In the genomic region with DNA sequence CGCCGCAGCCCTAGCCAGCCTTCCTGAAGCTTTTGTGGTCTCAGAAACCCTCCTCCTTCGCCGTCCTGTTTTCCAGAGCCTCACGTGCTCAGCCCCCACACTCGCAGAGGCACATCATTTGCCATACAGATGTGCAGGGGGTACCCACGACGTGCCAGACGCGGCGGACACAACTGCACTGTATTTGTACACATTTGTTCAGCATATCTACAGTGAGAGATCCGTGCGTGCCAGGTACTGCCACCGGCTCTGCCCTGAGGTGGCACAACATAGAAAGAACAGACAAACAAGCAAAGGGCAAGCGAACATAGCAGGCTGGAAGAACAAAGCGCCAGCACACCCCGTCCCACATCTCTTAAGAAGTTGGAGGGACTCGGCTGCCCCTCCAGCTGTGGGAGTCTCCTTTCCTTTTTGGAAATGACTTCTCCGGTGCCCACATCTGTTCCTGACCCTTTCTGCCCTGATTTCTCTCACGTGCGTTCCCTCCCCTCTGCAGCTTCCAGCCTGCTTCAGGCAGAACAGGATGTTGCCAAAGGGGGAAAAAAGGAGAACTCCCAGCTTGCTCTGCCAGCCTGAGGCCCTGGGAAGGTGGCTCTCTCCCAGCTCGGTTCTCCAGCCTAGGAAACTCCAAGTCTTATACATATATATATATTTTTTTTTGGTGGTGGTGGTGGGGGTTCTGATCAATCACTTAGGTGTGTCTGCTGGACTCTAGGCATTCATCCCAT, we compare ENCODE assay signal across 9 mouse cellular contexts. TPM values are rescaled to one million over a fixed set of nuclear protein-coding genes. Genes with fewer than 3 reads are reported as not detected.
DNase-seq lines count a peak whose midpoint lies in the region; ATAC-seq lines count a peak whose summit lies in the region.
"Had no signal": no experiment of that assay in that cellular context is flagged by ENCODE, and none has a peak within 500 bp of the region (broad histone marks: within the 10 kb centered on the region; RNA-seq: fewer than 3 reads in every experiment).

No protein-coding gene starts in this region.

- H3K36me3 ChIP-seq in liver, embryonic 11.5 days (ENCODE audit: control insufficient read depth, insufficient read depth, low read length) = no peaks in the 10 kb centered on the region
- H3K36me3 ChIP-seq in embryonic facial prominence, embryonic 13.5 days = no peaks in the 10 kb centered on the region
- no peaks in the 10 kb centered on the region for H3K36me3 ChIP-seq in neural tube, embryonic 13.5 days

- H3K27me3 ChIP-seq in liver, embryonic 11.5 days (replicated peaks; ENCODE audit: control insufficient read depth, insufficient read depth, low read length) = peaks cover 41% of the 10 kb centered on the region
- H3K27me3 ChIP-seq in embryonic facial prominence, embryonic 13.5 days = peaks cover 54% of the 10 kb centered on the region
- peaks cover 82% of the 10 kb centered on the region for H3K27me3 ChIP-seq in neural tube, embryonic 13.5 days

- H3K27ac ChIP-seq in liver, embryonic 11.5 days (ENCODE audit: low read depth, low read length) = no peak overlapping the region
- no peak overlapping the region for H3K27ac ChIP-seq in embryonic facial prominence, embryonic 13.5 days
- no peak overlapping the region for H3K27ac ChIP-seq in neural tube, embryonic 13.5 days (replicated peaks)

- H3K4me3 ChIP-seq in liver, embryonic 11.5 days (ENCODE audit: low read depth, low read length) = peak overlapping the region; percentile 42
- peak overlapping the region; percentile 53 for H3K4me3 ChIP-seq in embryonic facial prominence, embryonic 13.5 days
- peak overlapping the region; percentile 48 for H3K4me3 ChIP-seq in neural tube, embryonic 13.5 days

- H3K9ac ChIP-seq in liver, embryonic 11.5 days (ENCODE audit: low read depth, low read length) = no peak overlapping the region
- peak overlapping the region; percentile 67 for H3K9ac ChIP-seq in embryonic facial prominence, embryonic 13.5 days
- H3K9ac ChIP-seq in neural tube, embryonic 13.5 days = peak overlapping the region; percentile 68

- peak overlapping the region; percentile 73 for H3K4me2 ChIP-seq in liver, embryonic 11.5 days
- H3K4me2 ChIP-seq in embryonic facial prominence, embryonic 13.5 days = peak overlapping the region; percentile 98
- H3K4me2 ChIP-seq in neural tube, embryonic 13.5 days = peak overlapping the region; percentile 96

- ATAC-seq in liver, embryonic 11.5 days (replicated peaks; ENCODE audit: low FRiP score) = no peak
- no peak; the same call in 1 of the 2 replicates for ATAC-seq in embryonic facial prominence, embryonic 13.5 days (ENCODE audit: insufficient number of reproducible peaks, insufficient read depth, low FRiP score, low TSS enrichment, low read depth)
- ATAC-seq in neural tube, embryonic 13.5 days (ENCODE audit: low read depth) = peak; percentile 23; the same call in 1 of the 2 replicates

- 5% methylated on average over 22 of the region's 22 CpGs for WGBS in liver, embryonic 11.5 days
- 2% methylated on average over 22 of the region's 22 CpGs for WGBS in embryonic facial prominence, embryonic 13.5 days
- 4% methylated on average over 22 of the region's 22 CpGs for WGBS in neural tube, embryonic 13.5 days

- no peaks in the 10 kb centered on the region; the same call in 1 of the 2 replicates for H3K4me1 ChIP-seq in liver, embryonic 11.5 days (replicated peaks; ENCODE audit: control insufficient read depth, insufficient read depth, low read length)
- H3K4me1 ChIP-seq in embryonic facial prominence, embryonic 13.5 days = peaks cover 20% of the 10 kb centered on the region
- H3K4me1 ChIP-seq in neural tube, embryonic 13.5 days (replicated peaks) = peaks cover 15% of the 10 kb centered on the region

- peak; percentile 33 for DNase-seq in liver, embryonic 11.5 days (ENCODE audit: low spot score)
- no peak for DNase-seq in liver
- peak; percentile 2 for DNase-seq in kidney, postnatal 14 days
- no peak for DNase-seq in gastrocnemius, adult 8-10 months (ENCODE audit: low spot score in 2 of 2)
- no peak for DNase-seq in spleen, postnatal 10 days (ENCODE audit: low spot score in 2 of 2)
- no peak for DNase-seq in left cerebral cortex, postnatal 10 days (ENCODE audit: extremely low spot score in 1 of 2, low spot score in 2 of 2)

- intact Hi-C loops in left cerebral cortex, postnatal 10 days (cut with DNase I) = no loop called here

- no peaks in the 10 kb centered on the region for H3K9me3 ChIP-seq in liver, embryonic 11.5 days (ENCODE audit: control insufficient read depth, low read length)
- H3K9me3 ChIP-seq in embryonic facial prominence, embryonic 13.5 days = no peaks in the 10 kb centered on the region
- no peaks in the 10 kb centered on the region for H3K9me3 ChIP-seq in neural tube, embryonic 13.5 days

RNA-seq across cellular contexts. Expression of a gene that starts 0.5 kb away (rescaled TPM):
- polyA plus RNA-seq in liver, embryonic 11.5 days (2014; fragmentation: Nextera tagmentation; extraction: Ambion mirVana) = not detected in 2 replicates
- polyA plus RNA-seq in embryonic facial prominence, embryonic 13.5 days (2015; fragmentation: Nextera tagmentation; extraction: Ambion mirVana) = 1.5 and 2.0 TPM in 2 replicates
- not detected in 2 replicates for polyA plus RNA-seq in neural tube, embryonic 13.5 days (2015; fragmentation: Nextera tagmentation; extraction: Ambion mirVana)
- not detected for total RNA-seq in gastrocnemius, adult 8-10 months (2022)
- 1 to 10 TPM; 1.1 to 1.7 TPM for total RNA-seq in left cerebral cortex, postnatal 10 days (2021)
- polyA plus RNA-seq: spleen, adult 2 months had no signal

RNA-seq across cellular contexts. Expression of a gene that starts 34.3 kb away (rescaled TPM):
- 0.53 and 0.55 TPM in 2 replicates for polyA plus RNA-seq in liver, embryonic 11.5 days (2014; fragmentation: Nextera tagmentation; extraction: Ambion mirVana)
- polyA plus RNA-seq in embryonic facial prominence, embryonic 13.5 days (2015; fragmentation: Nextera tagmentation; extraction: Ambion mirVana) = 4.0 and 6.5 TPM in 2 replicates
- polyA plus RNA-seq in neural tube, embryonic 13.5 days (2015; fragmentation: Nextera tagmentation; extraction: Ambion mirVana) = 11.3 and 13.3 TPM in 2 replicates
- total RNA-seq in gastrocnemius, adult 8-10 months (2022) = under 1 TPM; 0.34 to 0.87 (median 0.66) TPM
- total RNA-seq in left cerebral cortex, postnatal 10 days (2021) = 10 to 100 TPM; 57.5 to 60.0 TPM

Comparison
In these comparisons a context has a peak if more than half of its experiments do, and no peak if none do; other contexts are left out.
1. DNase-seq: peak in liver, embryonic 11.5 days (single experiment) and kidney, postnatal 14 days (single experiment); none in liver (single experiment), gastrocnemius, adult 8-10 months (0 of 2), spleen, postnatal 10 days (0 of 2) and left cerebral cortex, postnatal 10 days (0 of 2).
2. Peak in every context shown above with its lines, with median percentiles within 50 percentile points of each other: H3K4me2 ChIP-seq and H3K4me3 ChIP-seq.